Mouse (Mus musculus): ENCODE measurements around the gene Tmem117. TPM values are rescaled to one million over a fixed set of nuclear protein-coding genes. Genes with fewer than 3 reads are reported as not detected.

Gene Tmem117
- polyA plus RNA-seq, 1 experiment from 2014 or later, result 12.3 TPM

DNA sequence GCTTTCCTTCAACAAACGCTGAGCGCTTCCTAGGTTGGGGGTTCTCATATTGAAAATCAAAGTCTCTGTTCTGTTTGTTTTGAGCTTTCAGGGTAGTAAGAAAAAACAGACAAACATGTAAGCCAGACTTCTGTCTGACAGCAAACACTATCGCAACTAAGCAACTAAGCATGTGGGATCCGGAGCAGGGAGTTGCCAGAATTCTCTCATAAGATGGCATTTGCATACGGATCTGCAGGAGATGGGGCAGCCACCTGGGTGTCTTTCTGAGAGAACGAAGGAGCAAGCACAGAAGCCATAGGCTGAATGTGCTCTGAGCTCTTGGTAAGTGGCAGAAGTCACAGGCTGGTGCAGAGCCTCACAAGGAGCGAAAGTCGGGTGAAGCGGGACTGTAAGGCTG, 22.3 kb downstream of the Tmem117 start:
- Histone ChIP-seq H3K4me1 (peaks cover 28% of the 10 kb centered on the region; the same call in 1 of the 2 replicates), H3K9me3 (no peaks in the 10 kb centered on the region), H3K4me2 (no peak overlapping the region), H3K27me3 (replicated peaks) (no peaks in the 10 kb centered on the region), H3K9ac (no peak overlapping the region), H3K27ac (no peak overlapping the region), H3K36me3 (replicated peaks) (no peaks in the 10 kb centered on the region), H3K4me3 (no peak overlapping the region)
- 65% methylated on average over 9 of the region's 9 CpGs for WGBS
- ATAC-seq (replicated peaks), result no peak

DNA sequence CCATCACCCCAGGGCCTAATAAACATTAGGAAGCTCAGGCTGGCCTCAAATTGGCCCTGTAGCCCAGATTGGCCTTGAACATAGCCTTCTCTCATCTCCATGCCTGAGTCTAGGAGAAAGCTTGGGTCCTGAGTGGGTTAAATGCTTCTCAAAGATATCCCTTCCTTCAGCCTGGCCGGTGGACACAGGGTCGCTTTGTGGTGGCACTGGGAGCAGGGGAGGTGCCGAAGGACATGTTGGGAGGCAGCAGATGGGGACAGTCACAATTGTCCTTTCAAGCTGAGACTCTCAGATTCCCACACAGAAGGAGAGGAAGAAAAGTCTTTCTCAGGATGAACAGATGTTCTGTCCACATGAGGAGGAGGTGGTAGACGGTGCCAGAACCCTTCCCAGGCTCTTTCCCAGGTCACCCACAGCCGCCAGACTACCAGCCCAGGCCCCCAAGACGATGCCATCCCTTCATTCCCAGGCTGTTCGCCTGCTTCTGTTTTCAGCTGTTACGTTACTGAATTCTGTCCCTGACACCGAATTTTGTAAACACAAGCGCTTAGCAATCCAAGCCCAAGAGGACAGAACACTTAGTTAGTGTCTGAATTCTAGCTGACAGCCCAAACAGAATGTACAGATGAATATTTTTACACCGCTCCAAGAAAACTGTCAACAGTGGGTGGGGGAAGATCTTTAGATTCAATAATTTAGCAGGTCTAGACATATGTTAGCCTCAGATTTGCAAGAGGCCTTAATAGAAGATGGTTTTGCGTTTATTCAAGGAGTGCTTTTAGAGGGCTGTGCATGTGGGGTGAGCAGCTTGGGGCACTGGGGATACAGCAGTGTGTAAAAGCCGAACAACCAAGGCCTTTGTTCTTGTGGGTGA, 23.2 kb downstream of the Tmem117 start:
- no peak overlapping the region for H3K4me3 ChIP-seq
- no peak overlapping the region for H3K27ac ChIP-seq
- H3K36me3 ChIP-seq (replicated peaks), result no peaks in the 10 kb centered on the region
- WGBS, result 69% methylated on average over 13 of the region's 13 CpGs
- H3K9me3 ChIP-seq, result no peaks in the 10 kb centered on the region
- H3K4me1 ChIP-seq, result peaks cover 28% of the 10 kb centered on the region; the same call in 1 of the 2 replicates
- H3K4me2 ChIP-seq, result no peak overlapping the region
- H3K9ac ChIP-seq, result no peak overlapping the region
- H3K27me3 ChIP-seq (replicated peaks), result no peaks in the 10 kb centered on the region
- ATAC-seq (replicated peaks), result no peak

DNA sequence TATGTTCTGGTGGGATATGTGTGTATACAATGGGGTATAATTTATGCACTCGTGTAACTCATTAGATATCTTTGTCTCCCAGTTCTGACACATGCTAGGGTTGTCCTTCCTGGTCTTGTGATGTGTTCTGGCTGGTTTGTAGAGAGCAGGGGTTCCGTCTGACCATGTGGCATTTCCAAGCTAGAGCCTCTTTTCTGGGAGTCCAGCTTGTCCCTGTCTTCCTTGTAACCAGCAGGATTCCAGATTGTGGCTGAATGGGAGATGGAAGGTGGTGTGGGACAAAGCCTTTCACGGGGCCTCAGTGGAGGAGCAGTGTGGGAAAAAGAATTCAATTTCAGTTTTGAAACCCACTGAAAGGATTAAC, 23.8 kb downstream of the Tmem117 start:
- Histone ChIP-seq H3K9me3 (no peaks in the 10 kb centered on the region), H3K9ac (no peak overlapping the region), H3K4me3 (no peak overlapping the region), H3K27me3 (replicated peaks) (no peaks in the 10 kb centered on the region), H3K4me2 (no peak overlapping the region), H3K4me1 (peaks cover 31% of the 10 kb centered on the region; the same call in 1 of the 2 replicates), H3K36me3 (replicated peaks) (no peaks in the 10 kb centered on the region), H3K27ac (no peak overlapping the region)
- no peak for ATAC-seq (replicated peaks)
- WGBS, result 42% methylated on average over 3 of the region's 3 CpGs

DNA sequence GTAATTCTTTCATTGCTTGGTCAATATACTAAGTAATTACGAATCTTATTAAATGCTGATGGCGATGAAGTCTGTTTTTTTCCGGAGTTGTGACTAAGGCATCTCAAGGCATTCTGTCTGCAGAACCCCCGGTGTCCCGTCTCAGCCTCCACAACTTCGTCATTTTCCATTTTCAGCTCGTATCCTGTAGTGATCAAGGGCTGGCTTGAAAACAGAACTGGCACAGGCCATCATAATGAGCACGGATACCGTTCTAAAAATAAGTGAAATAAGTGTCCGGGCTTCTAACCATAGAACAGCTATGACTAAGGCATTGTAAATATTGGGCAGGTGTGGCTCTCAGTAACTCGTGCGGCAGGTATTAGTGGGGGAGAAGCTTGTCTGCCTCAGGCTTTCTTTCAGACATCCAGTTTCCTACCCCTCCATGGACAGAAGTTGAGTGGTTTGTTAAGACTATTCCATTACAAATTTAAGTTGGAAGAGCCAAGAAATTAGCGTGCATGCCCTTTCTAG, 26.8 kb downstream of the Tmem117 start:
- Histone ChIP-seq H3K4me3 (no peak overlapping the region), H3K27ac (no peak overlapping the region), H3K9ac (no peak overlapping the region), H3K4me2 (no peak overlapping the region), H3K27me3 (replicated peaks) (no peaks in the 10 kb centered on the region), H3K4me1 (peaks cover 31% of the 10 kb centered on the region), H3K9me3 (no peaks in the 10 kb centered on the region), H3K36me3 (replicated peaks) (no peaks in the 10 kb centered on the region)
- WGBS, result 91% methylated on average over 13 of the region's 13 CpGs
- ATAC-seq (replicated peaks), result no peak

DNA sequence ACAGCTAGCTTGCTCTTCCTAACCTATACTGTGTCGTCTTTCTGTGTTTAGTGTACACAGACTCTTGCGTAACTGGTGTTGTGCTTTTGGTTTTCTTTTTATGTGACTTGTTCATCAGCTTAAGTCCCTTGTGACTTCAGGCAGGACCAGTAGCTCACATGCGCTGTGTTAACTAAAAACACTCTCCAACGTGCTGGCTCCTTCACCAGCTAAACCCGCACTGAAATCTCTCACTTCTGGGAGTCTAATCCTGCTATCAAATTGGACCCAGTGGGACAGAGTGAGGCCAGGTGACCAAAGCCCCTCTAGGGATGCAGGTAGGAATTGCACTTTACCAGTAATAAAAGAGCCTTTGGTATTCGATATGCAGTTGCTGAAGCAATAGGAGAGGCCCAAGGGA, 28.9 kb downstream of the Tmem117 start:
- Histone ChIP-seq H3K36me3 (replicated peaks) (no peaks in the 10 kb centered on the region), H3K4me2 (no peak overlapping the region), H3K4me1 (peaks cover 26% of the 10 kb centered on the region), H3K9ac (no peak overlapping the region), H3K9me3 (no peaks in the 10 kb centered on the region), H3K4me3 (no peak overlapping the region), H3K27me3 (replicated peaks) (no peaks in the 10 kb centered on the region), H3K27ac (no peak overlapping the region)
- WGBS, result 68% methylated on average over 6 of the region's 6 CpGs
- ATAC-seq (replicated peaks), result no peak

DNA sequence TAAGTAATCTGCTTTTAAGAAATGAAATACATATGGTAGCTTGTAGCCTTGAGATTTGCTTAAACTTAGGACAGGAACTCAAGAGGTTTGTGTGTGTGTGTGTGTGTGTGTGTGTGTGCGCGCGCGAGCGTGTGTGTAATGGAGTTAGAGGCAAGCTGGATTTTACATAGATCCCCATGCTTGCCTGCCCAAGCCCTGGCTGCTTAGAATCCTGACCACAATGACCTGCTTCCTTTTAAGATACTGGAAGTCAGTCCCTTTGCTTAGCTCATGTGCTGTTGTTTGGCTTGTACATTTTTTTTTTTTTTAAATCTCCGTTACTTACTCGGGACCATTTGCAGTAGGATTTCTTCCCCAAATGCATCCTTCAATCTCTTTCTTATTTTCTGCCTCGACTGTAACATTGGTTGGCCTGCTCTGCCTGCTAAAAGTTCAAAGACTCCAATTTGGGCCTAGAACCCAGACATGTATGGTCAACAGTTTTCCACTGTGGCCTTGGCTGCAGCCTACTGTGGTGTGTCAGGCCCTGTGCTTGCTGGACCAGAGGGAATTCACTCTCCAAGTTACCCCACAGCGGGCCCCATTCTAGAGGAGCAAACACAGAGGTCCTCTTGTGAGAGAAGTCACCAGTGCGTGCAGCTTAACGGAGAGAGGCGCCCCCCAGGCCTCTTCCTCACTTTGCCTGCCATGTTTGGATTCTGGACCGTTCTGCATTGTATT, 29.5 kb downstream of the Tmem117 start:
- WGBS, result 59% methylated on average over 13 of the region's 13 CpGs
- H3K27ac ChIP-seq, result peak overlapping the region; percentile 60

DNA sequence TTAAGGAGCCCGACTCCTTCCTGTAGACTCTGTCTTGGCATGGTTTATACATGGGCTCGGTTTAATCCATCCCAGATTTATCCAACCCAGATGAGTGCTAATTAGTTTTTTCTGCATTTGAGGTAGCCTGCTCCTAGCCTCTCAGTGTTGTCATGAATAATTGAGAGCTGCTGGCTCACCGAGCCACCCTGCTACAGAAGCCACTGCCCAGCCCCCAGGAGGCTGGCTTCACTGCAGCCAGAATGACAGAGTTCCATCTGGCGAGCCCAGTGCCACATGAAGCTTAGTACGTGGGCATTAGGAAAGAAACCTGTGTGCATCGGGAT, 30.0 kb downstream of the Tmem117 start:
- H3K27ac ChIP-seq, result peak overlapping the region; percentile 60
- H3K9ac ChIP-seq, result no peak overlapping the region
- H3K4me2 ChIP-seq, result no peak overlapping the region
- H3K9me3 ChIP-seq, result no peaks in the 10 kb centered on the region
- no peaks in the 10 kb centered on the region for H3K36me3 ChIP-seq (replicated peaks)
- no peaks in the 10 kb centered on the region for H3K27me3 ChIP-seq (replicated peaks)
- ATAC-seq (replicated peaks), result peak; percentile 62
- H3K4me1 ChIP-seq, result peaks cover 20% of the 10 kb centered on the region
- no peak overlapping the region for H3K4me3 ChIP-seq
- WGBS, result 15% methylated on average over 6 of the region's 6 CpGs

More for the DNA sequence above, 29.5 kb downstream of the Tmem117 start:
- H3K36me3 ChIP-seq (replicated peaks), result no peaks in the 10 kb centered on the region
- no peak overlapping the region for H3K4me2 ChIP-seq
- H3K9me3 ChIP-seq, result no peaks in the 10 kb centered on the region
- ATAC-seq (replicated peaks), result peak; percentile 32; the same call in 1 of the 2 replicates
- peaks cover 25% of the 10 kb centered on the region for H3K4me1 ChIP-seq
- H3K4me3 ChIP-seq, result no peak overlapping the region
- H3K27me3 ChIP-seq (replicated peaks), result no peaks in the 10 kb centered on the region
- H3K9ac ChIP-seq, result no peak overlapping the region

DNA sequence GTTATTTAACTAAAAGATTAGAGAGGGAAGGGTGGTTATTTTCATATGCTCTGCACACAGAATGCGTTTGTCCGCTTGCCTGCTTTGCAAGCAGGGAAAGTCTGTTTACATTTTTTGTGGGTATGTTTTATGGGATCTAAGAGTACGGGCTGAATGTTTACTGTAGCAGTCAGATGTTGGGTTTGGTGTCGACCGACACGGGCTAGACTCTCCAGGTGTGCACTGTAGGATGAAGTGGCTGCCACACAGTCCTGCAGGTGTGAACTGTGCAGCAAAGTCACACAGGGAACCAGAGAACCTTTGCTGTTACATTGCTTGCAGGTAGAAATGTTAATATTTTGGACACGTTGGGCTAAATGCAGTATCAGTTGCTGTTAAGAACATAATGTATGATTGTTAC, 31.9 kb downstream of the Tmem117 start:
- Histone ChIP-seq H3K36me3 (replicated peaks) (no peaks in the 10 kb centered on the region), H3K4me2 (no peak overlapping the region), H3K27ac (no peak overlapping the region), H3K9ac (no peak overlapping the region), H3K9me3 (no peaks in the 10 kb centered on the region), H3K4me3 (no peak overlapping the region), H3K4me1 (peaks cover 19% of the 10 kb centered on the region), H3K27me3 (replicated peaks) (no peaks in the 10 kb centered on the region)
- ATAC-seq (replicated peaks), result no peak
- WGBS, result 68% methylated on average over 7 of the region's 7 CpGs

DNA sequence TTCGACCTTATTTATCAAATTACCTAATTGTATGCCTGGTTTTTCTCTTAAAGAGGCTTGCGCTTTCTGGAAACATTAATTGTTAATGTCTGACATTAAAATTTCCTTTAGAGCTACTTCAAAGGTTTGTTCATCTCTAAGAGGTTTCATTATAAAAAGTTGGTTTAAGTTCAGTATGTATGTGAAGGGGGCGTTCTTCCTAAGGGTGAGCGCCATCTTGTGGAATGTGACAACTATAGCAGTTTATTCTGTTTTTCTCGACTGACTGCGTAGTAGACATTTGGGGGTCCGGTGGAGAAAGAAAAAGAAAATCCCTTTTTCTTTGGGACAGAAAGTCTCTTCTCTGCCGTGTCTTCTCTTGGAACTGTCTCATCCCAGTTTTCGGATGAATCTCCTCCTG, 32.4 kb downstream of the Tmem117 start:
- H3K27ac ChIP-seq, result no peak overlapping the region
- no peaks in the 10 kb centered on the region for H3K9me3 ChIP-seq
- H3K4me2 ChIP-seq, result no peak overlapping the region
- no peak for ATAC-seq (replicated peaks)
- no peaks in the 10 kb centered on the region for H3K27me3 ChIP-seq (replicated peaks)
- peaks cover 19% of the 10 kb centered on the region for H3K4me1 ChIP-seq
- no peak overlapping the region for H3K4me3 ChIP-seq
- WGBS, result 21% methylated on average over 9 of the region's 9 CpGs
- no peak overlapping the region for H3K9ac ChIP-seq
- H3K36me3 ChIP-seq (replicated peaks), result no peaks in the 10 kb centered on the region

DNA sequence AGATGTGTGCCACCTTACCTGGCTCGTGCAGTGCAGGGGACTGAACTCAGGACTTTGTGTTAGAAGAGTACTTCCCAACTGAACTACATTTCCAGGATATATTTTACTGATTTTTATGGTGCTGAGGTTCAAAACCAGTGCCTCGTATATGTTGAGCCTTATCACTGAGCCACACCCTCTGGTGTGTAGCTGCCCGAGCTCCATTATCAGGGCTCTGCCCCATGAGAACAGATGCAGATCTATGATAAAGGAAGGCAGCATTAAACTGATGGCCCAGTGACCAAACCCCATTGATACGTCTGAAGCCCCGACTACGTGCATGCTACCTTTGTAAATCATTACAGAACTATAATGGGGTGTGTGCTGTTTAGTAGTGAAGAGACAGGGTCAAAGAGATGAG, 35.6 kb downstream of the Tmem117 start:
- Histone ChIP-seq H3K4me3 (no peak overlapping the region), H3K4me1 (no peaks in the 10 kb centered on the region), H3K4me2 (no peak overlapping the region), H3K9ac (no peak overlapping the region), H3K36me3 (replicated peaks) (no peaks in the 10 kb centered on the region), H3K27ac (no peak overlapping the region), H3K27me3 (replicated peaks) (no peaks in the 10 kb centered on the region), H3K9me3 (no peaks in the 10 kb centered on the region)
- 94% methylated on average over 6 of the region's 6 CpGs for WGBS
- ATAC-seq (replicated peaks), result no peak

DNA sequence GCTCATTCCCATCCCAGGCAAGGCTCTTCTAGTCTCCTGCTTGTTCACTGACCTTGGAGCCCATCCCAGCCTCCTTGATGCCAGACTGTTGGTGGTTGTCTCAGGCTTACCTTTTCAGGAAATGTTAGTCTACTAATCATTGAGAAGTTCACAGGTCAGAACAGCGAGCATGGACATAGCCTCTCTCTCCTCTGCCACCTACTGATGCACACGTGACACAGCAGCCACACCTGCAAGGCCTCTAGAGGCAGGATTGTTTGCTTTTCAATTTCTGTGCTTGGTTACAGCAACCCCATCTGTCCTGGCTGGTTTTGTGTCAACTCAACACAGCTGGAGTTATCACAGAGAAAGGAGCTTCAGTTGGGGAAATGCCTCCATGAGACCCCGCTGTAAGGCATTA, 52.1 kb downstream of the Tmem117 start:
- Histone ChIP-seq H3K9ac (no peak overlapping the region), H3K4me3 (no peak overlapping the region), H3K27ac (no peak overlapping the region), H3K9me3 (no peaks in the 10 kb centered on the region), H3K36me3 (replicated peaks) (no peaks in the 10 kb centered on the region), H3K4me1 (no peaks in the 10 kb centered on the region), H3K4me2 (no peak overlapping the region), H3K27me3 (replicated peaks) (no peaks in the 10 kb centered on the region)
- ATAC-seq (replicated peaks), result no peak
- 68% methylated on average over 3 of the region's 3 CpGs for WGBS

DNA sequence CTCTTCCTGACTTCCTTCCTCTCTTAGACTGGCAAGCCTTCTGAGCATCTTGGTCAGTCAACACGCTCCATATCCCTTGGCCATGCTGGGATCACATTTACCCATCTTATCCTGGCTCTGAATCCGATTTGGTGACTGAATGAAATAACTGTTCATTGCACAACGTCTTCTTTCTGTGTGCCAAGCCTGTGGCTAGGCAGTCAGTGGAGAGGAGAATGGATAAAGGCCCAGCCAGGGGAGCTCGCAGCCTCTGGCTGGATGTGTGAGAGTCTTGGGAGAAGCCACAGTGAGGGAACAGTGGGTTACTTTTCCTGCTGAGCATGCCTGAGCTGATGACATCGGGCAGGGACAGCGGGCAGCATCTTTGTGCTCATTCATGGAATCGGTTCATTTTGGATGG, 55.2 kb downstream of the Tmem117 start:
- no peak for ATAC-seq (replicated peaks)
- 73% methylated on average over 7 of the region's 7 CpGs for WGBS

More for the DNA sequence above, 55.2 kb downstream of the Tmem117 start:
- H3K4me2 ChIP-seq, result no peak overlapping the region
- H3K9ac ChIP-seq, result no peak overlapping the region
- no peaks in the 10 kb centered on the region for H3K4me1 ChIP-seq
- H3K27ac ChIP-seq, result no peak overlapping the region
- no peaks in the 10 kb centered on the region for H3K36me3 ChIP-seq (replicated peaks)
- no peaks in the 10 kb centered on the region for H3K27me3 ChIP-seq (replicated peaks)
- H3K9me3 ChIP-seq, result no peaks in the 10 kb centered on the region
- no peak overlapping the region for H3K4me3 ChIP-seq
